10 mouse cellular contexts compared by ENCODE assay signal in genomic region chr7:135376932-135377331, GRCm38 (mm10). TPM values are rescaled to one million over a fixed set of nuclear protein-coding genes. Genes with fewer than 3 reads are reported as not detected.
A peak's percentile ranks its signal among the peaks of the same experiment; 100 is the strongest.
DNase-seq lines count a peak whose midpoint lies in the region; ATAC-seq and TF ChIP-seq lines count a peak whose summit lies in the region.
"Had no signal": no experiment of that assay in that cellular context is flagged by ENCODE, and none has a peak within 500 bp of the region (broad histone marks: within the 10 kb centered on the region; RNA-seq: fewer than 3 reads in every experiment).

No protein-coding gene starts in this region.

- no peaks in the 10 kb centered on the region for H3K4me1 ChIP-seq in kidney, postnatal 0 days (replicated peaks; ENCODE audit: insufficient read depth, low read length)
- H3K4me1 ChIP-seq in kidney, embryonic 14.5 days (ENCODE audit: control insufficient read depth, insufficient read depth, low read length) = no peaks in the 10 kb centered on the region

- no peak overlapping the region for H3K27ac ChIP-seq in kidney, postnatal 0 days
- H3K27ac ChIP-seq in kidney, embryonic 14.5 days (ENCODE audit: low read depth, low read length) = no peak overlapping the region

- no peak for DNase-seq in kidney, postnatal 0 days (ENCODE audit: low spot score)
- DNase-seq in R1 (ENCODE audit: low read depth, low spot score) (peak; percentile 59), adipocyte (ENCODE audit: low spot score) (no peak)
- peak; percentile 14 for DNase-seq in c-Kit-positive CD71-positive TER-119-negative erythroid progenitor cells, embryonic 14.5 days (ENCODE audit: low read depth)
- no peak for DNase-seq in urinary bladder, postnatal 25 days (ENCODE audit: low spot score)
- no peak for DNase-seq in left cerebral cortex, adult 11 months (ENCODE audit: low spot score)

- H3K4me2 ChIP-seq in kidney, postnatal 0 days (ENCODE audit: low read length) = no peak overlapping the region
- H3K4me2 ChIP-seq in kidney, embryonic 14.5 days (replicated peaks; ENCODE audit: low read depth, low read length) = no peak overlapping the region

- ATAC-seq in kidney, postnatal 0 days (replicated peaks; ENCODE audit: low FRiP score, low read depth) = no peak
- ATAC-seq in kidney, embryonic 14.5 days (ENCODE audit: low FRiP score, low TSS enrichment) = no peak
- peak; percentile 74 for ATAC-seq in megakaryocyte-erythroid progenitor cell, adult 5-6 weeks (replicated peaks; ENCODE audit: low FRiP score, low TSS enrichment, poor library complexity, severe bottlenecking)

- no peak overlapping the region for H3K9ac ChIP-seq in kidney, postnatal 0 days (ENCODE audit: low read depth, low read length)
- H3K9ac ChIP-seq in kidney, embryonic 14.5 days (ENCODE audit: low read depth, low read length) = no peak overlapping the region

- 66% methylated on average over 5 of the region's 5 CpGs for WGBS in kidney, postnatal 0 days
- WGBS in kidney, embryonic 14.5 days = 72% methylated on average over 5 of the region's 5 CpGs

- H3K4me3 ChIP-seq in kidney, postnatal 0 days (replicated peaks; ENCODE audit: low read depth, low read length) = no peak overlapping the region
- H3K4me3 ChIP-seq in kidney, embryonic 14.5 days (ENCODE audit: low read length) = no peak overlapping the region

- H3K9me3 ChIP-seq in kidney, postnatal 0 days (replicated peaks; ENCODE audit: low read length) = no peaks in the 10 kb centered on the region
- H3K9me3 ChIP-seq in kidney, embryonic 14.5 days (ENCODE audit: control insufficient read depth, low read length) = no peaks in the 10 kb centered on the region

- peak; percentile 45 for TF ChIP-seq CTCF in kidney, postnatal 0 days (IDR thresholded peaks at IDR 0.05; ENCODE audit: low read depth)

- H3K27me3 ChIP-seq in kidney, postnatal 0 days (ENCODE audit: insufficient read depth, low read length) = no peaks in the 10 kb centered on the region
- H3K27me3 ChIP-seq in kidney, embryonic 14.5 days (ENCODE audit: control insufficient read depth, insufficient read depth, low read length) = no peaks in the 10 kb centered on the region

- no peaks in the 10 kb centered on the region for H3K36me3 ChIP-seq in kidney, postnatal 0 days (ENCODE audit: insufficient read depth, low read length)
- no peaks in the 10 kb centered on the region for H3K36me3 ChIP-seq in kidney, embryonic 14.5 days (ENCODE audit: control insufficient read depth, insufficient read depth, low read length)

RNA-seq across cellular contexts. Expression of gene Foxi2, which starts 33.2 kb away (rescaled TPM):
- polyA plus RNA-seq in kidney, postnatal 0 days (2015; fragmentation: Nextera tagmentation; extraction: Ambion mirVana) = not detected in 2 replicates
- polyA plus RNA-seq in kidney, embryonic 14.5 days (2014; fragmentation: Nextera tagmentation; extraction: Ambion mirVana) = not detected in 2 replicates
- not detected in 2 replicates for total RNA-seq in megakaryocyte-erythroid progenitor cell, adult 5-6 weeks (2014; fragmentation: Nextera tagmentation)
- total RNA-seq in megakaryocyte-erythroid progenitor cell, adult 5-6 weeks (2017) = not detected in 2 replicates
- total RNA-seq: heart, postnatal 10 days had no signal
- polyA plus RNA-seq: liver, embryonic 16.5 days had no signal

Comparison
In these comparisons a context has a peak if more than half of its experiments do, and no peak if none do; other contexts are left out.
1. DNase-seq: peak in R1 (single experiment) and c-Kit-positive CD71-positive TER-119-negative erythroid progenitor cells, embryonic 14.5 days (single experiment); none in kidney, postnatal 0 days (single experiment), urinary bladder, postnatal 25 days (single experiment), adipocyte (single experiment) and left cerebral cortex, adult 11 months (single experiment).